In genomic region chr7:141337716-141338416, GRCm38 (mm10) we compare ENCODE assay signal across 12 mouse cellular contexts. TPM values are rescaled to one million over a fixed set of nuclear protein-coding genes. Genes with fewer than 3 reads are reported as not detected.
DNase-seq lines count a peak whose midpoint lies in the region; ATAC-seq and TF ChIP-seq lines count a peak whose summit lies in the region.
"Had no signal": no experiment of that assay in that cellular context is flagged by ENCODE, and none has a peak within 500 bp of the region (broad histone marks: within the 10 kb centered on the region; RNA-seq: fewer than 3 reads in every experiment).

No protein-coding gene starts in this region.

- H3K36me3 ChIP-seq in heart, embryonic 10.5 days = peaks cover 23% of the 10 kb centered on the region
- no peaks in the 10 kb centered on the region for H3K36me3 ChIP-seq in ES-Bruce4 (ENCODE audit: control insufficient read depth, insufficient read depth, low read length, poor library complexity, severe bottlenecking)
- H3K36me3 ChIP-seq in intestine, embryonic 16.5 days (ENCODE audit: control insufficient read depth, insufficient read depth, low read length) = peaks cover 5% of the 10 kb centered on the region; the same call in 1 of the 2 replicates
- peaks cover 7% of the 10 kb centered on the region for H3K36me3 ChIP-seq in liver, embryonic 15.5 days (replicated peaks)
- H3K36me3 ChIP-seq in thymus, adult 2 months (ENCODE audit: control insufficient read depth, insufficient read depth, low read length) = peaks cover 5% of the 10 kb centered on the region

- no peak for TF ChIP-seq EP300 in ES-Bruce4 (IDR thresholded peaks at IDR 0.05; ENCODE audit: insufficient read depth, low read depth, low read length)

- DNase-seq in heart, embryonic 10.5 days (ENCODE audit: low spot score) = peak; percentile 74
- DNase-seq in heart, postnatal 14 days = no peak
- DNase-seq in left cerebral cortex, postnatal 36 days (ENCODE audit: low spot score in 2 of 2) = no peak
- DNase-seq in thymus, adult 2 months = no peak
- DNase-seq in cerebellum, adult 11 months = no peak

- intact Hi-C loops in heart, postnatal 14 days (cut with DNase I) = no loop called here
- intact Hi-C loops in left cerebral cortex, postnatal 36 days (cut with DNase I) = no loop called here

- H3K9ac ChIP-seq in ES-Bruce4 (ENCODE audit: low read depth, poor library complexity, severe bottlenecking) = peak overlapping the region; percentile 49; the same call in 1 of the 2 replicates
- peak overlapping the region; percentile 77 for H3K9ac ChIP-seq in intestine, embryonic 16.5 days (ENCODE audit: low read depth, low read length)
- H3K9ac ChIP-seq in liver, embryonic 15.5 days = 0 out of 2 replicates have a peak overlapping the region, but pooled peaks have one; percentile 38

- peak overlapping the region; percentile 11; the same call in 1 of the 2 replicates for H3K27ac ChIP-seq in heart, embryonic 10.5 days
- H3K27ac ChIP-seq in ES-Bruce4 (ENCODE audit: insufficient read depth, low read length) = no peak overlapping the region
- H3K27ac ChIP-seq in intestine, embryonic 16.5 days (ENCODE audit: low read length) = peak overlapping the region; percentile 97
- no peak overlapping the region for H3K27ac ChIP-seq in liver, embryonic 15.5 days (replicated peaks)
- no peak overlapping the region for H3K27ac ChIP-seq in thymus, adult 2 months (ENCODE audit: control insufficient read depth, insufficient read depth, low read length)
- H3K27ac ChIP-seq: limb, embryonic 13.5 days had no signal

- 56% methylated on average over 3 of the region's 3 CpGs for WGBS in heart, embryonic 10.5 days
- WGBS in intestine, embryonic 16.5 days = 71% methylated on average over 3 of the region's 3 CpGs
- 52% methylated on average over 3 of the region's 3 CpGs for WGBS in liver, embryonic 15.5 days (ENCODE audit: insufficient replicate concordance)
- 67% methylated on average over 3 of the region's 3 CpGs for WGBS in thymus, adult 2 months

- no peak overlapping the region for H3K4me3 ChIP-seq in heart, embryonic 10.5 days
- H3K4me3 ChIP-seq in ES-Bruce4 (ENCODE audit: low read depth, low read length) = no peak overlapping the region
- H3K4me3 ChIP-seq in intestine, embryonic 16.5 days (ENCODE audit: low read length) = peak overlapping the region; percentile 58
- no peak overlapping the region for H3K4me3 ChIP-seq in liver, embryonic 15.5 days (replicated peaks)
- H3K4me3 ChIP-seq in thymus, adult 2 months (ENCODE audit: control insufficient read depth, insufficient read depth, low read length) = no peak overlapping the region

- H3K9me3 ChIP-seq in heart, embryonic 10.5 days = no peaks in the 10 kb centered on the region
- H3K9me3 ChIP-seq in ES-Bruce4 (replicated peaks; ENCODE audit: control insufficient read depth, insufficient read depth, low read length, poor library complexity, severe bottlenecking) = no peaks in the 10 kb centered on the region
- H3K9me3 ChIP-seq in intestine, embryonic 16.5 days (ENCODE audit: control insufficient read depth, low read length) = no peaks in the 10 kb centered on the region
- no peaks in the 10 kb centered on the region for H3K9me3 ChIP-seq in liver, embryonic 15.5 days (replicated peaks)
- H3K9me3 ChIP-seq: limb, embryonic 13.5 days had no signal

- no peak for ATAC-seq in intestine, embryonic 16.5 days
- ATAC-seq in liver, embryonic 15.5 days (ENCODE audit: insufficient read depth) = no peak
- ATAC-seq: CD4-positive, CD25-positive, alpha-beta regulatory T cell, adult 4 months had no signal

- no peak for TF ChIP-seq CTCF in ES-Bruce4 (IDR thresholded peaks at IDR 0.05; ENCODE audit: low read depth, low read length)
- no peak for TF ChIP-seq CTCF in thymus, adult 2 months (IDR thresholded peaks at IDR 0.05; ENCODE audit: borderline replicate concordance, control insufficient read depth, extremely low read depth, insufficient read depth, low read length, poor library complexity)

- TF ChIP-seq POLR2A in ES-Bruce4 (IDR thresholded peaks at IDR 0.05; ENCODE audit: insufficient read depth, low read length) = no peak
- no peak for TF ChIP-seq POLR2A in thymus, adult 2 months (IDR thresholded peaks at IDR 0.05; ENCODE audit: control insufficient read depth, extremely low read depth, insufficient read depth, low read length, poor library complexity)

- H3K4me1 ChIP-seq in heart, embryonic 10.5 days = peaks cover 31% of the 10 kb centered on the region
- peaks cover 8% of the 10 kb centered on the region for H3K4me1 ChIP-seq in ES-Bruce4 (ENCODE audit: control insufficient read depth, insufficient read depth, low read length)
- peaks cover 24% of the 10 kb centered on the region for H3K4me1 ChIP-seq in intestine, embryonic 16.5 days (ENCODE audit: control insufficient read depth, insufficient read depth, low read length)
- H3K4me1 ChIP-seq in liver, embryonic 15.5 days (replicated peaks) = peaks cover 36% of the 10 kb centered on the region
- H3K4me1 ChIP-seq in thymus, adult 2 months (replicated peaks; ENCODE audit: control insufficient read depth, insufficient read depth, low read length) = peaks cover 16% of the 10 kb centered on the region

- peaks cover 46% of the 10 kb centered on the region for H3K27me3 ChIP-seq in heart, embryonic 10.5 days (ENCODE audit: insufficient read depth, poor library complexity, severe bottlenecking)
- H3K27me3 ChIP-seq in ES-Bruce4 (ENCODE audit: control insufficient read depth, insufficient read depth, low read length, poor library complexity, severe bottlenecking) = no peaks in the 10 kb centered on the region
- H3K27me3 ChIP-seq in intestine, embryonic 16.5 days (replicated peaks; ENCODE audit: control insufficient read depth, insufficient read depth, low read length) = no peaks in the 10 kb centered on the region
- peaks cover 11% of the 10 kb centered on the region; the same call in 1 of the 2 replicates for H3K27me3 ChIP-seq in liver, embryonic 15.5 days
- no peaks in the 10 kb centered on the region for H3K27me3 ChIP-seq in thymus, adult 2 months (ENCODE audit: control insufficient read depth, insufficient read depth, low read length)

- peak overlapping the region; percentile 56 for H3K4me2 ChIP-seq in intestine, embryonic 16.5 days (ENCODE audit: low read depth, low read length)
- H3K4me2 ChIP-seq in liver, embryonic 15.5 days = peak overlapping the region; percentile 74

RNA-seq across cellular contexts. Expression of gene Eps8l2, which starts 0.8 kb away (rescaled TPM):
- polyA plus RNA-seq in heart, embryonic 10.5 days (2016; fragmentation: Nextera tagmentation; extraction: Ambion mirVana) = 3.1 and 8.2 TPM in 2 replicates
- 1 to 10 TPM; 2.7 to 3.0 TPM for total RNA-seq in heart, postnatal 14 days (2021)
- polyA plus RNA-seq in ES-Bruce4 (2011; ENCODE audit: insufficient read depth, insufficient read length, low read depth, missing spikeins) = 39.8 and 46.0 TPM in 2 replicates
- polyA plus RNA-seq in intestine, embryonic 16.5 days (2015; fragmentation: Nextera tagmentation; extraction: Ambion mirVana) = 191 and 214 TPM in 2 replicates
- 16.6 and 24.3 TPM in 2 replicates for polyA plus RNA-seq in liver, embryonic 15.5 days (2015; fragmentation: Nextera tagmentation; extraction: Ambion mirVana)
- 1 to 10 TPM; 4.7 to 5.9 TPM for total RNA-seq in left cerebral cortex, postnatal 36 days (2021)
- polyA plus RNA-seq in thymus, adult 2 months (2012; rRNA removed) = 20.2 and 25.4 TPM in 2 replicates
- polyA plus RNA-seq: CD4-positive, CD25-positive, alpha-beta regulatory T cell, adult 4 months had no signal

RNA-seq across cellular contexts. Expression of gene Tmem80, which starts 10.3 kb away (rescaled TPM):
- 39.5 and 41.2 TPM in 2 replicates for polyA plus RNA-seq in heart, embryonic 10.5 days (2016; fragmentation: Nextera tagmentation; extraction: Ambion mirVana)
- 10 to 100 TPM; 13.6 to 16.1 TPM for total RNA-seq in heart, postnatal 14 days (2021)
- polyA plus RNA-seq in ES-Bruce4 (2011; ENCODE audit: insufficient read depth, insufficient read length, low read depth, missing spikeins) = 7.0 and 8.2 TPM in 2 replicates
- 32.4 and 34.2 TPM in 2 replicates for polyA plus RNA-seq in intestine, embryonic 16.5 days (2015; fragmentation: Nextera tagmentation; extraction: Ambion mirVana)
- polyA plus RNA-seq in liver, embryonic 15.5 days (2015; fragmentation: Nextera tagmentation; extraction: Ambion mirVana) = 14.8 and 15.8 TPM in 2 replicates
- total RNA-seq in left cerebral cortex, postnatal 36 days (2021) = 10 to 100 TPM; 30.5 to 34.9 TPM
- polyA plus RNA-seq in thymus, adult 2 months (2012; rRNA removed) = 78.1 and 81.8 TPM in 2 replicates

RNA-seq across cellular contexts. Expression of gene Deaf1, which starts 10.4 kb away (rescaled TPM):
- 35.6 and 39.4 TPM in 2 replicates for polyA plus RNA-seq in heart, embryonic 10.5 days (2016; fragmentation: Nextera tagmentation; extraction: Ambion mirVana)
- 10 to 100 TPM; 20.0 to 22.1 TPM for total RNA-seq in heart, postnatal 14 days (2021)
- 79.2 and 79.4 TPM in 2 replicates for polyA plus RNA-seq in ES-Bruce4 (2011; ENCODE audit: insufficient read depth, insufficient read length, low read depth, missing spikeins)
- polyA plus RNA-seq in intestine, embryonic 16.5 days (2015; fragmentation: Nextera tagmentation; extraction: Ambion mirVana) = 61.0 and 64.4 TPM in 2 replicates
- 13.4 and 16.9 TPM in 2 replicates for polyA plus RNA-seq in liver, embryonic 15.5 days (2015; fragmentation: Nextera tagmentation; extraction: Ambion mirVana)
- total RNA-seq in left cerebral cortex, postnatal 36 days (2021) = 10 to 100 TPM; 67.3 to 72.5 TPM
- 34.9 and 40.2 TPM in 2 replicates for polyA plus RNA-seq in thymus, adult 2 months (2012; rRNA removed)

RNA-seq across cellular contexts. Expression of gene Drd4, which starts 46.1 kb away (rescaled TPM):
- polyA plus RNA-seq in heart, embryonic 10.5 days (2016; fragmentation: Nextera tagmentation; extraction: Ambion mirVana) = 0.13 TPM in 1 of 2 replicates, not detected in the other
- not detected for total RNA-seq in heart, postnatal 14 days (2021)
- polyA plus RNA-seq in ES-Bruce4 (2011; ENCODE audit: insufficient read depth, insufficient read length, low read depth, missing spikeins) = 0.21 and 0.65 TPM in 2 replicates
- 0.23 and 0.48 TPM in 2 replicates for polyA plus RNA-seq in intestine, embryonic 16.5 days (2015; fragmentation: Nextera tagmentation; extraction: Ambion mirVana)
- not detected in 2 replicates for polyA plus RNA-seq in liver, embryonic 15.5 days (2015; fragmentation: Nextera tagmentation; extraction: Ambion mirVana)
- total RNA-seq in left cerebral cortex, postnatal 36 days (2021) = under 1 TPM; 0.17 to 0.39 TPM
- 0.18 and 0.47 TPM in 2 replicates for polyA plus RNA-seq in thymus, adult 2 months (2012; rRNA removed)
- total RNA-seq: common myeloid progenitor, adult 5-6 weeks; heart, postnatal 10 days had no signal
- polyA plus RNA-seq: CD4-positive, CD25-positive, alpha-beta regulatory T cell, adult 4 months had no signal

RNA-seq across cellular contexts. Expression of gene Taldo1, which starts 54.1 kb away (rescaled TPM):
- 270 and 285 TPM in 2 replicates for polyA plus RNA-seq in heart, embryonic 10.5 days (2016; fragmentation: Nextera tagmentation; extraction: Ambion mirVana)
- total RNA-seq in heart, postnatal 14 days (2021) = 100 to 1,000 TPM; 125 to 126 TPM
- polyA plus RNA-seq in ES-Bruce4 (2011; ENCODE audit: insufficient read depth, insufficient read length, low read depth, missing spikeins) = 210 and 226 TPM in 2 replicates
- polyA plus RNA-seq in intestine, embryonic 16.5 days (2015; fragmentation: Nextera tagmentation; extraction: Ambion mirVana) = 567 and 582 TPM in 2 replicates
- polyA plus RNA-seq in liver, embryonic 15.5 days (2015; fragmentation: Nextera tagmentation; extraction: Ambion mirVana) = 409 and 415 TPM in 2 replicates
- 100 to 1,000 TPM in 1 of 2 experiments, 10 to 100 TPM in 1; 93.3 to 116 TPM for total RNA-seq in left cerebral cortex, postnatal 36 days (2021)
- polyA plus RNA-seq in thymus, adult 2 months (2012; rRNA removed) = 216 and 235 TPM in 2 replicates

Comparison
In these comparisons a context has a peak if more than half of its experiments do, and no peak if none do; other contexts are left out.
1. H3K27ac ChIP-seq: peak in heart, embryonic 10.5 days (single experiment) and intestine, embryonic 16.5 days (single experiment); none in ES-Bruce4 (single experiment), liver, embryonic 15.5 days (single experiment) and thymus, adult 2 months (single experiment).
2. Peak in every context shown above with its lines, with median percentiles within 50 percentile points of each other: H3K9ac ChIP-seq.